Mouse (Mus musculus) G1E (cell line): ENCODE results near the gene Fam24a. TPM values are rescaled to one million over a fixed set of nuclear protein-coding genes. Genes with fewer than 3 reads are reported as not detected.

Experiments
- ATAC-seq: 2 replicates; pipeline ENCODE4 v1.8.0; 2016; ENCODE audit warnings: mild to moderate bottlenecking; ENCODE audit not compliant: insufficient number of reproducible peaks, poor library complexity, low FRiP score, severe bottlenecking; ENCODE audit errors: extremely low read depth
- DNase-seq: peaks from one replicate; pipeline ENCODE4 v3.0.0; 2012; ENCODE audit warnings: low spot score
- H3K27me3 ChIP-seq: 2 replicates; pipeline ENCODE4 v1.6.1; 2012; ENCODE audit warnings: mild to moderate bottlenecking, low read length, inconsistent platforms; ENCODE audit not compliant: insufficient read depth
- H3K36me3 ChIP-seq: replicated peaks from 2 replicates; pipeline ENCODE3; 2012; ENCODE audit warnings: mild to moderate bottlenecking, inconsistent platforms
- H3K4me1 ChIP-seq: 2 replicates; pipeline ENCODE4 v1.6.1; 2012; ENCODE audit warnings: low read depth, low read length, inconsistent platforms, mixed read lengths; ENCODE audit not compliant: insufficient read depth
- H3K4me3 ChIP-seq: 2 replicates; pipeline ENCODE4 v1.5.1; 2012; ENCODE audit warnings: low read depth, mild to moderate bottlenecking, inconsistent platforms, low read length, moderate library complexity, mixed read lengths
- H3K9me3 ChIP-seq: replicated peaks from 2 replicates; pipeline ENCODE4 v1.6.1; 2012; ENCODE audit warnings: inconsistent platforms
- CTCF ChIP-seq: IDR thresholded peaks from 2 replicates; pipeline ENCODE4 v1.5.1; 2012; ENCODE audit warnings: low read depth, low read length, inconsistent platforms, mixed read lengths
- GATA1 ChIP-seq: IDR thresholded peaks from 2 replicates; pipeline ENCODE4 v1.6.1; 2012; ENCODE audit warnings: borderline replicate concordance, low read length, inconsistent platforms, mixed read lengths
- GATA2 ChIP-seq: IDR thresholded peaks from 2 replicates; pipeline ENCODE4 v1.6.1; 2012; ENCODE audit warnings: low read depth, low read length, inconsistent platforms, borderline replicate concordance
- POLR2AphosphoS5 ChIP-seq: IDR thresholded peaks from 2 replicates; pipeline ENCODE4 v1.6.1; 2012; ENCODE audit warnings: low read depth, low read length, inconsistent platforms; ENCODE audit not compliant: insufficient replicate concordance
- TAL1 ChIP-seq: conservative IDR thresholded peaks from 2 replicates; pipeline ENCODE4 v1.6.1; 2012; ENCODE audit warnings: low read depth, low read length, inconsistent platforms, mixed read lengths
- polyA plus RNA-seq: library from polyadenylated mRNA; stranded (reverse); fragments of >175 nt; gene quantifications from 2 replicates; pipeline ENCODE4 v1.2.3, GENCODE M21; 2012
- total RNA-seq, 2 experiments: library from RNA; stranded (forward) in 1 of 2; stranded (reverse) in 1 of 2; fragments of 200-1000 nt in 1 of 2; fragments of >200 nt in 1 of 2; fragmentation: Nextera tagmentation in 1 of 2; gene quantifications; 2 replicates each; pipeline ENCODE4 v1.2.3; 2014 to 2017

Fam24a gene
- total and polyA plus RNA-seq, 3 experiments = not detected

DNA sequence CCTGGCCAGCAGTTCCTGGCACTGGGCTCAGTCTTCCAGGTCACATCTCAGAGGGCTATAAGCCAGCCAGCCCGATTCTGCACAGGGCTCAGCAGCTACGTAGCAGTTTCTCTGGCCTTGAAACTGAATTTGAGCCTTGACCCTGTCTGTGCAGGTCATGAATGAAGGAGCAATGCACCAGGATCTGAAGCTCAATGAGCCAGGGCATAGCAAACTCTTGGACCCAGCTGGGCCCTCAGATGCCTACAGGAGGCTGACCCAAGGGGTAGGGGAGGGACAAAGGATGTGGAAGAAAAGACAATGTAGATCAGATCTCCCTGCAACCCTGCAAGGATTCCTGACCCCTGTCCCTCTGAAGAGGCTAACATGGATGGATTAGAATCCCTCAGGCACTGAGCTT, 11.5 kb upstream of the Fam24a start, which contains the start of gene Cuzd1:
Gene Cuzd1 (minus strand): TSS at position 101 of the 400 bp plus-strand sequence.
- H3K27me3 ChIP-seq = no peaks in the 10 kb centered on the region
- ATAC-seq (no peak), DNase-seq (no peak)
- no peak within 1 kb of the TSS for H3K4me3 ChIP-seq
- H3K9me3 ChIP-seq = no peaks in the 10 kb centered on the region
- no peaks in the 10 kb centered on the region for H3K4me1 ChIP-seq
- no peak for TF ChIP-seq POLR2AphosphoS5
- no peak for TF ChIP-seq CTCF
- TF ChIP-seq TAL1 = no peak
- TF ChIP-seq GATA2 = no peak
- no peak for TF ChIP-seq GATA1
- H3K36me3 ChIP-seq = no peaks in the 10 kb centered on the region

- no peak for ATAC-seq
- TF ChIP-seq GATA2 (no peak), GATA1 (no peak), TAL1 (no peak)
- H3K36me3 ChIP-seq = no peaks in the 10 kb centered on the region
- no peaks in the 10 kb centered on the region for H3K9me3 ChIP-seq
- no peaks in the 10 kb centered on the region for H3K4me1 ChIP-seq
- no peak for DNase-seq
- no peaks in the 10 kb centered on the region for H3K27me3 ChIP-seq
- no peak overlapping the region for H3K4me3 ChIP-seq
These were observed 6.6 kb upstream of the Fam24a start for GRCm38 (mm10) chr7:131327054-131327453.

DNA sequence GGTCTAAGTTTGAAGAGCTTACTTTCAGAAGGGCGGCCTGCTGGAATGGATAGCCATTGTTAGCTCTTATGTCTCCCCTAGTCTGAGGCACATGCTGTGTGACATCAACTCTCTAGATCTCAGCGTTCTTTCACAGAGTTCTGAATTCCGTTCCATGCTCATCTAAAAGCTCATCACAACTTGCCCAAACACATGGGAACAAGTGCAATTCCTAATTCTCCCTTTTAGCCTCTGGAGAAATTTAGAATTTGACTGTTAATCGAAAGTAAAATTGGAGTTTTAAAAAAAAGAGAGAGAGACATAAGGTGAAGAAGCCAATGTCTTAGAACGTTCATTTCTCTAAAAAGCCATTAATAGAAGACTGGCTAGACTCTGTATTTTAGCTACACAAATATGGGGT, 4.2 kb upstream of the Fam24a start, which contains the start of gene Fam24b:
Gene Fam24b (minus strand): TSS at position 101 of the 400 bp plus-strand sequence.
- no peaks in the 10 kb centered on the region for H3K4me1 ChIP-seq
- no peaks in the 10 kb centered on the region for H3K36me3 ChIP-seq
- no peaks in the 10 kb centered on the region for H3K9me3 ChIP-seq
- ATAC-seq = no peak
- H3K4me3 ChIP-seq = no peak within 1 kb of the TSS
- no peaks in the 10 kb centered on the region for H3K27me3 ChIP-seq
- TF ChIP-seq TAL1 (no peak), GATA1 (no peak), GATA2 (no peak), CTCF (no peak), POLR2AphosphoS5 (no peak)
- no peak for DNase-seq

GRCm38 (mm10) chr7:131331688-131332087, 2.0 kb upstream of the Fam24a start:
- H3K27me3 ChIP-seq = no peaks in the 10 kb centered on the region
- no peaks in the 10 kb centered on the region for H3K9me3 ChIP-seq
- peaks cover 12% of the 10 kb centered on the region for H3K36me3 ChIP-seq
- H3K4me3 ChIP-seq = no peak overlapping the region
- ATAC-seq = no peak
- no peaks in the 10 kb centered on the region for H3K4me1 ChIP-seq
- DNase-seq = no peak
- TF ChIP-seq CTCF = no peak
- no peak for TF ChIP-seq POLR2AphosphoS5
- TF ChIP-seq TAL1 = no peak
- no peak for TF ChIP-seq GATA2
- no peak for TF ChIP-seq GATA1

DNA sequence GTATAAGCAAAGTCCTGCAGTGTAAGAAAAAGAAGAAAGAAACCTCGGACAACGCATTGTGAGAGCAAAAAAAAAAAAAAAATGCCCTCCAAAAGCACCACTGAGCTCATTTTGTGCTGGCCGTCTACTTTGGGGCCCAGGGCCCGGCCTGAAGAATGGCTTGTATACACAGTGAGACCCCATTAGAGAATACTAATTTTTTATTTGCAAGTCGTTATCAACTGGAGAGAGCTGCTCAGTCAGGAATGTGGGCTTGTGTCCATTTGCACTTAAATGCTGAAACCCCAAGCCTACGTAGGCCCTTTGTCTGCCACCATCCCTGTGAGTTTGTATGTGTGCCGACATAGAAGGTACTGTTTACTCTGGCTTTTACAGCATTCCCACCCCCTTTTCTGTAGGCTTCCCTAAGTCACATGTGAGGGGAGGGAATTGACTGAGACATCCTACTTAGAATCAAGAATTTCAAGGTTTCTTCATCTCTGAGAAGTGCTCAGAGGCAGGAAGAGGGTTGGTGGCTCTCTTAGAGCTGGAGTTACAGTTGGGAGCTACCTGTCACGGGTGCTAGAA, 3.9 kb downstream of the Fam24a start:
- H3K9me3 ChIP-seq = no peaks in the 10 kb centered on the region
- H3K4me3 ChIP-seq = no peak overlapping the region
- DNase-seq (no peak), ATAC-seq (no peak)
- no peaks in the 10 kb centered on the region for H3K27me3 ChIP-seq
- H3K4me1 ChIP-seq = no peaks in the 10 kb centered on the region
- TF ChIP-seq CTCF (no peak), GATA2 (no peak), TAL1 (no peak), POLR2AphosphoS5 (no peak), GATA1 (no peak)
- H3K36me3 ChIP-seq = peaks cover 59% of the 10 kb centered on the region

- no peaks in the 10 kb centered on the region for H3K27me3 ChIP-seq
- no peak overlapping the region for H3K4me3 ChIP-seq
- TF ChIP-seq TAL1 (no peak), GATA2 (no peak), GATA1 (no peak), POLR2AphosphoS5 (no peak), CTCF (no peak)
- no peaks in the 10 kb centered on the region for H3K9me3 ChIP-seq
- no peak for ATAC-seq
- H3K36me3 ChIP-seq = peaks cover 89% of the 10 kb centered on the region
- peaks cover 5% of the 10 kb centered on the region; the same call in 1 of the 2 replicates for H3K4me1 ChIP-seq
- no peak for DNase-seq
These were observed 12.3 kb downstream of the Fam24a start for GRCm38 (mm10) chr7:131345856-131346541.
